ENCODE assay signal across 24 mouse cellular contexts in genomic region chr9:95612246-95612768, GRCm38 (mm10). TPM values are rescaled to one million over a fixed set of nuclear protein-coding genes. Genes with fewer than 3 reads are reported as not detected.
A peak's percentile ranks its signal among the peaks of the same experiment; 100 is the strongest.
DNase-seq lines count a peak whose midpoint lies in the region; ATAC-seq and TF ChIP-seq lines count a peak whose summit lies in the region.
"Had no signal": no experiment of that assay in that cellular context is flagged by ENCODE, and none has a peak within 500 bp of the region (broad histone marks: within the 10 kb centered on the region; RNA-seq: fewer than 3 reads in every experiment).

No protein-coding gene starts in this region.

- H3K4me1 ChIP-seq in E14TG2a.4 (replicated peaks; ENCODE audit: low read depth, low read length) (peaks cover 86% of the 10 kb centered on the region), ES-Bruce4 (ENCODE audit: control insufficient read depth, insufficient read depth, low read length) (peaks cover 5% of the 10 kb centered on the region), ES-E14 (ENCODE audit: control insufficient read depth in 2 of 2, insufficient read depth in 2 of 2, low read length in 2 of 2, poor library complexity in 1 of 2) (peaks cover 17 to 25% of the 10 kb centered on the region in 2 experiments; a peak in 3 of 4 replicates)
- H3K4me1 ChIP-seq in kidney, adult 2 months (ENCODE audit: control insufficient read depth, insufficient read depth, low read length) = no peaks in the 10 kb centered on the region; the same call in 1 of the 2 replicates
- peaks cover 4% of the 10 kb centered on the region; the same call in 1 of the 2 replicates for H3K4me1 ChIP-seq in forebrain, embryonic 13.5 days
- H3K4me1 ChIP-seq: embryonic facial prominence, embryonic 12.5 days had no signal

- no peak overlapping the region for H3K9ac ChIP-seq in ES-Bruce4 (ENCODE audit: low read depth, poor library complexity, severe bottlenecking)
- H3K9ac ChIP-seq in ES-E14 (ENCODE audit: insufficient read depth, low read depth, low read length, poor library complexity, severe bottlenecking) = no peak overlapping the region
- no peak overlapping the region for H3K9ac ChIP-seq in forebrain, embryonic 13.5 days
- H3K9ac ChIP-seq: embryonic facial prominence, embryonic 12.5 days had no signal

- H3K27ac ChIP-seq in ES-Bruce4 (ENCODE audit: insufficient read depth, low read length) = peak overlapping the region; percentile 89
- H3K27ac ChIP-seq in ES-E14 (ENCODE audit: insufficient read depth, low read depth, low read length, poor library complexity, severe bottlenecking) = peak overlapping the region; percentile 39; the same call in 1 of the 2 replicates
- H3K27ac ChIP-seq in kidney, adult 2 months (ENCODE audit: insufficient read depth, low read depth, low read length) = no peak overlapping the region
- no peak overlapping the region for H3K27ac ChIP-seq in forebrain, embryonic 13.5 days
- H3K27ac ChIP-seq: embryonic facial prominence, embryonic 10.5 days; embryonic facial prominence, embryonic 12.5 days had no signal

- H3K36me3 ChIP-seq in E14TG2a.4 (ENCODE audit: insufficient read depth, low read length) = no peaks in the 10 kb centered on the region
- H3K36me3 ChIP-seq in ES-Bruce4 (ENCODE audit: control insufficient read depth, insufficient read depth, low read length, poor library complexity, severe bottlenecking) = no peaks in the 10 kb centered on the region
- no peaks in the 10 kb centered on the region for H3K36me3 ChIP-seq in ES-E14 (ENCODE audit: control insufficient read depth, insufficient read depth, low read length, poor library complexity, severe bottlenecking)
- H3K36me3 ChIP-seq in kidney, adult 2 months (ENCODE audit: control insufficient read depth, insufficient read depth, low read length) = no peaks in the 10 kb centered on the region
- H3K36me3 ChIP-seq in forebrain, embryonic 13.5 days (ENCODE audit: poor library complexity, severe bottlenecking) = no peaks in the 10 kb centered on the region
- H3K36me3 ChIP-seq: embryonic facial prominence, embryonic 10.5 days; embryonic facial prominence, embryonic 12.5 days had no signal

- DNase-seq in ES-E14 (ENCODE audit: low read depth, low spot score) (peak; percentile 44), WW6 (ENCODE audit: low read depth, low spot score) (peak; percentile 46)
- no peak for DNase-seq in kidney, adult 2 months
- DNase-seq in urinary bladder, postnatal 36 days (ENCODE audit: low spot score in 2 of 2) = no peak
- no peak for DNase-seq in embryo, embryonic 9.5 days (ENCODE audit: extremely low spot score)
- DNase-seq: adrenal gland, postnatal 10 days; adrenal gland, postnatal 25 days; cerebellum, adult 11 months; cerebellum, adult 18-20 months; cerebellum, adult 8-10 months; cerebellum, adult 9-11 months; cerebellum, postnatal 14 days; cerebellum, postnatal 36 days; embryo, embryonic 11 days had no signal

- TF ChIP-seq EP300 in ES-Bruce4 (IDR thresholded peaks at IDR 0.05; ENCODE audit: insufficient read depth, low read depth, low read length) = peak; percentile 57; the same call in 1 of the 2 replicates

- H3K27me3 ChIP-seq in E14TG2a.4 (ENCODE audit: insufficient read depth, low read length) (no peaks in the 10 kb centered on the region), ES-Bruce4 (ENCODE audit: control insufficient read depth, insufficient read depth, low read length, poor library complexity, severe bottlenecking) (no peaks in the 10 kb centered on the region)
- H3K27me3 ChIP-seq in kidney, adult 2 months (replicated peaks; ENCODE audit: control insufficient read depth, insufficient read depth, low read length) = no peaks in the 10 kb centered on the region
- H3K27me3 ChIP-seq in forebrain, embryonic 13.5 days = no peaks in the 10 kb centered on the region
- H3K27me3 ChIP-seq: embryonic facial prominence, embryonic 12.5 days had no signal

- no peak for TF ChIP-seq CTCF in E14TG2a.4 (conservative IDR thresholded peaks at IDR 0.05; ENCODE audit: low read length)
- no peak for TF ChIP-seq CTCF in ES-Bruce4 (IDR thresholded peaks at IDR 0.05; ENCODE audit: low read depth, low read length)
- TF ChIP-seq CTCF in kidney, adult 2 months (conservative IDR thresholded peaks at IDR 0.05; ENCODE audit: insufficient read depth, insufficient read length, low read depth, low read length) = no peak

- no peak for ATAC-seq in forebrain, embryonic 13.5 days
- ATAC-seq: activated CD4-positive, CD25-positive, alpha-beta regulatory T cell, adult 4 months; forebrain, embryonic 14.5 days; forebrain, embryonic 16.5 days had no signal

- no peak overlapping the region for H3K4me2 ChIP-seq in forebrain, embryonic 13.5 days
- H3K4me2 ChIP-seq: embryonic facial prominence, embryonic 12.5 days had no signal

- in situ Hi-C loops in ES-E14 (cut with MboI; ENCODE audit: low sequenced_read_pairs in 2 of 2, unreplicated experiment in 2 of 2) = no loop called here

- no peak for TF ChIP-seq POLR2A in ES-Bruce4 (IDR thresholded peaks at IDR 0.05; ENCODE audit: insufficient read depth, low read length)
- no peak for TF ChIP-seq POLR2A in kidney, adult 2 months (IDR thresholded peaks at IDR 0.05; ENCODE audit: low read depth, low read length)

- H3K4me3 ChIP-seq in E14TG2a.4 (replicated peaks; ENCODE audit: low read length) (peak overlapping the region; percentile 57), ES-Bruce4 (ENCODE audit: low read depth, low read length) (no peak overlapping the region), ES-E14 (ENCODE audit: insufficient read depth in 1 of 2, low read depth in 1 of 2, low read length in 2 of 2, poor library complexity in 1 of 2, severe bottlenecking in 1 of 2) (peak overlapping the region; percentile 2 to 5; a peak in 1 of 4 replicates)
- H3K4me3 ChIP-seq in kidney, adult 2 months (ENCODE audit: insufficient read depth, low read depth, low read length) = no peak overlapping the region
- no peak overlapping the region for H3K4me3 ChIP-seq in forebrain, embryonic 13.5 days
- H3K4me3 ChIP-seq: embryonic facial prominence, embryonic 10.5 days; embryonic facial prominence, embryonic 12.5 days had no signal

- no peaks in the 10 kb centered on the region for H3K9me3 ChIP-seq in E14TG2a.4 (ENCODE audit: low read length)
- H3K9me3 ChIP-seq in ES-Bruce4 (replicated peaks; ENCODE audit: control insufficient read depth, insufficient read depth, low read length, poor library complexity, severe bottlenecking) = no peaks in the 10 kb centered on the region
- no peaks in the 10 kb centered on the region for H3K9me3 ChIP-seq in ES-E14 (ENCODE audit: control insufficient read depth, insufficient read depth, low read depth, low read length)
- no peaks in the 10 kb centered on the region for H3K9me3 ChIP-seq in forebrain, embryonic 13.5 days (replicated peaks)
- H3K9me3 ChIP-seq: embryonic facial prominence, embryonic 10.5 days; embryonic facial prominence, embryonic 12.5 days had no signal

- WGBS in kidney, adult 2 months = 77% methylated on average over 8 of the region's 8 CpGs
- 87% methylated on average over 8 of the region's 8 CpGs for WGBS in forebrain, embryonic 13.5 days

TF ChIP-seq in ES-E14, 5 proteins besides CTCF, POLR2A, EP300 and RAD21:
- TF ChIP-seq CHD2 (IDR thresholded peaks at IDR 0.05; ENCODE audit: low read depth, low read length) = no peak; the same call in 1 of the 2 replicates

RNA-seq across cellular contexts. Expression of gene Pcolce2, which starts 25.1 kb away (rescaled TPM):
- 8.9 and 9.8 TPM in 2 replicates for polyA plus RNA-seq in ES-Bruce4 (2011; ENCODE audit: insufficient read depth, insufficient read length, low read depth, missing spikeins)
- total RNA-seq in ES-E14 (2012; rRNA removed) = 27.0 and 47.6 TPM in 2 replicates
- 0.78 and 0.90 TPM in 2 replicates for polyA plus RNA-seq in kidney, adult 2 months (2012; rRNA removed)
- polyA plus RNA-seq in forebrain, embryonic 13.5 days (2015; fragmentation: Nextera tagmentation; extraction: Ambion mirVana) = 1.4 and 2.8 TPM in 2 replicates
- total RNA-seq: common myeloid progenitor, adult 5-6 weeks; MEL had no signal

RNA-seq across cellular contexts. Expression of gene Paqr9, which starts 52.9 kb away (rescaled TPM):
- 0.15 and 0.30 TPM in 2 replicates for polyA plus RNA-seq in ES-Bruce4 (2011; ENCODE audit: insufficient read depth, insufficient read length, low read depth, missing spikeins)
- total RNA-seq in ES-E14 (2012; rRNA removed) = 0.58 TPM in 2 replicates
- polyA plus RNA-seq in kidney, adult 2 months (2012; rRNA removed) = 33.3 and 48.2 TPM in 2 replicates
- 0.81 and 1.1 TPM in 2 replicates for polyA plus RNA-seq in forebrain, embryonic 13.5 days (2015; fragmentation: Nextera tagmentation; extraction: Ambion mirVana)

Comparison
In these comparisons a context has a peak if more than half of its experiments do, and no peak if none do; other contexts are left out.
1. H3K4me3 ChIP-seq: peak in E14TG2a.4 (single experiment) and ES-E14 (2 of 2); none in ES-Bruce4 (single experiment), kidney, adult 2 months (single experiment) and forebrain, embryonic 13.5 days (single experiment).
2. H3K27ac ChIP-seq: peak in ES-Bruce4 (single experiment) and ES-E14 (single experiment); none in kidney, adult 2 months (single experiment) and forebrain, embryonic 13.5 days (single experiment).
3. DNase-seq: peak in ES-E14 (single experiment) and WW6 (single experiment); none in kidney, adult 2 months (single experiment), urinary bladder, postnatal 36 days (0 of 2) and embryo, embryonic 9.5 days (single experiment).
4. RNA of gene Paqr9, which starts 52.9 kb away (polyA plus RNA-seq): 33.3 to 48.2 TPM in kidney, adult 2 months; 0.81 to 1.1 TPM in forebrain, embryonic 13.5 days and 0.15 to 0.30 TPM in ES-Bruce4; every median in the first group is over 10 times any median in the second.